Mouse (Mus musculus) limb, embryonic 11.5 days (tissue): ENCODE data around the gene Nphp3. TPM values are rescaled to one million over a fixed set of nuclear protein-coding genes. Genes with fewer than 3 reads are reported as not detected.

Source experiments
- ATAC-seq: fragments of 200-750 bp; cut with Nextera tagmentation; 2 replicates; pipeline ENCODE4 v1.8.0; 2017; ENCODE audit warnings: low read depth; ENCODE audit not compliant: insufficient number of reproducible peaks, low FRiP score, low TSS enrichment
- DNase-seq: peaks from one replicate; pipeline ENCODE4 v3.0.0-alpha.2; 2015; ENCODE audit warnings: low spot score
- H3K27ac ChIP-seq: fragments of 300-500 bp; sonication (generic); replicated peaks from 2 replicates; pipeline ENCODE4 v1.5.1; 2014; ENCODE audit warnings: low read depth, mild to moderate bottlenecking, low read length
- H3K27me3 ChIP-seq: fragments of 300-500 bp; sonication (generic); 2 replicates; pipeline ENCODE4 v1.6.1; 2014; ENCODE audit warnings: mild to moderate bottlenecking, low read length, mixed read lengths; ENCODE audit not compliant: control insufficient read depth, insufficient read depth
- H3K36me3 ChIP-seq: fragments of 300-500 bp; sonication (generic); 2 replicates; pipeline ENCODE4 v1.6.1; 2014; ENCODE audit warnings: mild to moderate bottlenecking, low read length, moderate library complexity, mixed read lengths; ENCODE audit not compliant: control insufficient read depth, insufficient read depth
- H3K4me1 ChIP-seq: fragments of 300-500 bp; sonication (generic); 2 replicates; pipeline ENCODE4 v1.6.1; 2014; ENCODE audit warnings: low read length, mixed read lengths; ENCODE audit not compliant: control insufficient read depth, insufficient read depth
- H3K4me2 ChIP-seq: fragments of 300-500 bp; sonication (generic); 2 replicates; pipeline ENCODE4 v1.6.1; 2014; ENCODE audit warnings: low read depth, mild to moderate bottlenecking, moderate library complexity; ENCODE audit not compliant: severe bottlenecking
- H3K4me3 ChIP-seq: fragments of 300-500 bp; sonication (generic); 2 replicates; pipeline ENCODE4 v1.5.1; 2014; ENCODE audit warnings: low read depth, low read length
- H3K9ac ChIP-seq: fragments of 300-500 bp; sonication (generic); 2 replicates; pipeline ENCODE4 v1.6.1; 2014; ENCODE audit warnings: mild to moderate bottlenecking, low read length
- H3K9me3 ChIP-seq: fragments of 300-500 bp; sonication (generic); 2 replicates; pipeline ENCODE4 v1.6.1; 2016; ENCODE audit warnings: low read length; ENCODE audit not compliant: control insufficient read depth
- WGBS: fragments of 180-500 bp; shearing (Covaris S2); extraction: QIAGEN DNeasy Blood & Tissue Kit; methylation state at CpG from one replicate; pipeline ENCODE4 v1.1.7; 2014; 5-methylcytosine and 5-hydroxymethylcytosine counted together
- polyA plus RNA-seq: library from polyadenylated mRNA; unstranded; fragments of >200 nt; fragmentation: Nextera tagmentation; extraction: Ambion mirVana; gene quantifications from 2 replicates; pipeline ENCODE4 v1.2.1, GENCODE M21; 2014

The Nphp3 gene
- polyA plus RNA-seq, result 5.5 and 6.1 TPM in 2 replicates

DNA sequence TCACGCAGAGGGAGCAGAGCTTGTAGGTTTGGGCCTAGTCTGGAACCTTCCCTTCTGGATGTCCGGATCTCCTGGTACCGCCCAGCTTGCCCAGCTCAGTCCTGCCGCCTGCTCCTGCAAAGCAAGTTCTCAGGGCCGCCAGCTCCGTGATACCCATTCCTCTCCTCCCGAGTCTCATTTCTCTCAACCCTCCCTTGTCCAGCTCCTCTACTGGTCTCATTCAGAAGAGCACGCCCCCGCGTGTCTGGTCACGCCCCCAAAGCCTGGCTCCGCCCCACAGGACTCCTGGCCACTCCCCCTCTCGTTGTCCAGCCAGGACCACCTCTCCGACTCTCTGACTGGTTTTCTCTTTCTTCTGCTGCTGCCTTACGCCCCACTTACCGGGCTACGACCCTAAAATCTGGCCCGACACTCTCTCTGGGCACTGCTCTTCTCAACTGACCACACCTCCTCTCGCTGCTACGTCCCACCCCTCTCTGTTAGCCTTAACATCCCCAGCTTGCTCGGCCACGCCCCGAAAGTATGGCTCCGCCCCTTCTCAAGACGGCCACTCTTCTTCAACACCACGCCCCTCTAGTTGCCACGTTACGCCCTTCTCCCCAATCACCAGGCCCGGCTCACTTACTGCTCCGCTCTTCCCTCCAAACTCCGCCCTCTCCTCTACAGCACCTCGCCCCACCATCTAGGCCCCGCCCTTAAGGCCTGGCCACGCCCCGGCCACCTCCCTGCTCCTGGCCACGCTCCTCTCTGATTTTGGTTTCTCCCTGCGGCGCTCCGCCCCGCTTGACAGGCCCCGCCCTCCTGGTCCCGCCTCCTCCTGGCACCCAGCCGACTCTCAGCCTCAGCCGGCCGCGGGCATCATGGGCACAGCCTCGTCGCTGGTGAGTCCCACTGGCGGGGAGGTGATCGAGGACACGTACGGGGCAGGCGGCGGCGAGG, at the start of gene Nphp3:
TSS of gene Nphp3 (plus strand) at position 624 of the 939 bp plus-strand sequence.
- DNase-seq, result peak; percentile 99
- H3K4me2 ChIP-seq, result peak within 1 kb of the TSS; percentile 56

DNA sequence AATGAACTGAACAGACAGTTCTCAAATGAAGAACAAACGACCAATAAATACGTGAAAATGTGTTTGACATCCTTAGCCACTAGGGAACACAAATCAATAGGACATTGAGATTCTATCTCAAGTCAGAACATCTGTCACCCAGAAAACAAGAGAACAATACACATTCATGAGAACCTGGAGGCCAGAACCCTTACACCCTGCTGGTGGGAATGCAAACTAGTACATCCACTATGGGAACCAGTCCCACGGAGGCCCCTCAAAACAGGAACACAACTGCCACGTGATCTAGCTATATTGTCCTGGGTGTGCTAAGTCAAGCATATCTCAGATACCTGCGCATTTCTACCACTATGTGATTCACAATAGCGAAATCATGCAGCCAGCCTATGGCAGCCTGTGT, 43.6 kb upstream of the Nphp3 start:
- DNase-seq, result no peak
- H3K4me1 ChIP-seq, result no peaks in the 10 kb centered on the region
- no peak overlapping the region for H3K4me3 ChIP-seq
- no peak overlapping the region for H3K27ac ChIP-seq
- no peaks in the 10 kb centered on the region for H3K36me3 ChIP-seq
- H3K27me3 ChIP-seq, result no peaks in the 10 kb centered on the region
- H3K4me2 ChIP-seq, result no peak overlapping the region
- H3K9ac ChIP-seq, result no peak overlapping the region
- ATAC-seq, result no peak
- WGBS, result 87% methylated on average over 6 of the region's 6 CpGs
- no peaks in the 10 kb centered on the region for H3K9me3 ChIP-seq

More for the DNA sequence above, at the start of gene Nphp3:
- H3K27ac ChIP-seq, result no peak within 1 kb of the TSS; the same call in 1 of the 2 replicates
- no peaks in the 10 kb centered on the region for H3K36me3 ChIP-seq
- peak within 1 kb of the TSS; percentile 65 for H3K9ac ChIP-seq
- ATAC-seq, result peak; percentile 99
- under 1% methylated on average over 55 of the region's 55 CpGs for WGBS
- no peaks in the 10 kb centered on the region for H3K27me3 ChIP-seq
- 0 out of 2 replicates have a peak, but pooled peaks cover 4% of the 10 kb centered on the region for H3K4me1 ChIP-seq
- peak within 1 kb of the TSS; percentile 65 for H3K4me3 ChIP-seq
- no peaks in the 10 kb centered on the region for H3K9me3 ChIP-seq

DNA sequence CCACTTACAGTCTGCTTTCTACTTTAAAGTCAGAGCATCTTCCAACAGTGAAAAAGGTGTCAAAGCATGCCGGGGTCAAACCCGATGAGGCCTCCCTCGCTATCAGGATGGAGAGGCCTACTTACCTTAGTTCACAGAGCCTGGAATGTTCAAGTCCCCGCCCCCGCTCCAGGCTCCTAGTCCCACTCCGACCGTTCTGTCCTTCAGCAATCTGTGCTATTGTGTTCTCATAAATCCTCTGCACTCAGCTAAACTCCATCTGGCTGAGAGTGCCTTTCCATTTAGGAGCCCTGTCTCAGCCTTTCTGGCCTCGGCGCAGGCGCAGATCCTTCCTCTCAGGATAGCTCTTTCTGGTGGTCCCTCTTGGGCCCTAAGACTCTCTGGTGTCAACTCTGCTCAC, 42.4 kb upstream of the Nphp3 start:
- no peak for ATAC-seq
- H3K36me3 ChIP-seq, result no peaks in the 10 kb centered on the region
- H3K4me3 ChIP-seq, result no peak overlapping the region
- H3K9me3 ChIP-seq, result no peaks in the 10 kb centered on the region
- H3K4me2 ChIP-seq, result no peak overlapping the region
- no peak overlapping the region for H3K27ac ChIP-seq
- no peak for DNase-seq
- no peaks in the 10 kb centered on the region for H3K4me1 ChIP-seq
- H3K9ac ChIP-seq, result no peak overlapping the region
- H3K27me3 ChIP-seq, result no peaks in the 10 kb centered on the region
- 88% methylated on average over 10 of the region's 10 CpGs for WGBS

DNA sequence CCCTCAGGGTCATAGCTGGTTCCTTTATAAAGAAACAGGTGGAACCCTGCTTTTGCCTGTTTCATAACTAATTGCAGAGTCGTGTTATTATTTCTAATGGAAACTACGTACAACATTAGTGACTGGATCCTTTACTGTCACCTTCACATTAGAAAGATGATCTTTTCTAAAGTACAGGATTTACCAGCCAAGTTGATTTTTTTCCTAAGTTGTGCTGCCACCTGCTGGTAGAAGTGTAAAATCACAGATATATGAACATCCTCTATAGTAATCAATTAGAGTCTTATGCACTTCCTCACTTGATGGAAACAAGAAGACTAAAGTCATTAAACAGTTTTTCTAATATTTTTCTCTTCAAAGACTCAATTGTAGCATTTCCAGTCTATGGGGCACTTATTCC, 5.8 kb upstream of the Nphp3 start:
- no peaks in the 10 kb centered on the region for H3K36me3 ChIP-seq
- no peak overlapping the region for H3K27ac ChIP-seq
- H3K27me3 ChIP-seq, result no peaks in the 10 kb centered on the region
- no peak overlapping the region for H3K4me3 ChIP-seq
- DNase-seq, result peak; percentile 63
- no peaks in the 10 kb centered on the region for H3K9me3 ChIP-seq
- no peak overlapping the region for H3K9ac ChIP-seq
- WGBS, result 7% methylated on average over 2 of the region's 2 CpGs
- H3K4me2 ChIP-seq, result no peak overlapping the region
- no peak for ATAC-seq
- H3K4me1 ChIP-seq, result 0 out of 2 replicates have a peak, but pooled peaks cover 4% of the 10 kb centered on the region

DNA sequence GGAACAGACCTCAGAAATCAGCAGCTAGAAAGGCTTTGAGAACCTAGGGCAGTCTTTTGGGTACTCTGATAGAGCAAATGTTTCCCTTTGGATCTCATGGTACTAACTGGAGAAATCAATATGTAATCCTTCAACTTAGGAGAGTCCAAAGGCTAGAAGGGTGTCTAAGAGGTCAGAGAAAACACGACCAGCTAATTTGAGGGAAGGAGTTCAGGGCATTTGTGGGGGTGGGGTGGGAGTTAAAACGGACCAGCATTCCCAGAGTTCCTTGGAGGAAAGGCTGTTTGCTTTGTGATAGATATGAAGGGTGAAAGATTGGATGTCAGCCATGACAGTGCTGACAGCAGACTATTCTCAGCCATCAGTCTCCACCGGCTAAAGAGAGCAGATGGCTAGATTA, 1.7 kb upstream of the Nphp3 start:
- H3K4me1 ChIP-seq, result 0 out of 2 replicates have a peak, but pooled peaks cover 4% of the 10 kb centered on the region
- H3K27ac ChIP-seq, result no peak overlapping the region
- whole genome bisulfite sequencing, result 62% methylated on average over 3 of the region's 3 CpGs
- ATAC-seq, result no peak
- no peak for DNase-seq
- H3K9me3 ChIP-seq, result no peaks in the 10 kb centered on the region
- no peak overlapping the region for H3K4me2 ChIP-seq
- no peaks in the 10 kb centered on the region for H3K27me3 ChIP-seq
- H3K9ac ChIP-seq, result no peak overlapping the region
- no peak overlapping the region for H3K4me3 ChIP-seq
- no peaks in the 10 kb centered on the region for H3K36me3 ChIP-seq

DNA sequence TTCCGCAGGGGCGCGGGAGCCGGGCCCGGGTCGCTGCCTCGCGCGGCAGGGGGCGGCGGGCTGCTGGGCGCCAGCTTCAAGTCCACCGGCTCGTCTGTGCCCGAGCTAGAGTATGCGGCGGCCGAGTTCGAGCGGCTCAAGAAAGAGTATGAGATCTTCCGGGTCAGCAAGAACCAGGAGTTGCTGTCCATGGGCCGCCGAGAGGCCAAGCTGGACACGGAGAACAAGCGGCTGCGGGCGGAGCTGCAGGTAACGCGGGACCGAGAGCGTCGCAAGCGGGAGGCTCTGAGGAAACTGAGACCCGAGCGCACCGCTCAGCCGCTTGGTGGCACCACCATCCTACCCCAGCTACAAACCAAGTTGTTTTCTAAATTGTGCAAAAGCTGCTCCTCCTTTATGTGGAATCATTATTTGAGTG, 578 bp downstream of the Nphp3 start:
- 0 out of 2 replicates have a peak, but pooled peaks cover 4% of the 10 kb centered on the region for H3K4me1 ChIP-seq
- H3K27ac ChIP-seq, result no peak overlapping the region; the same call in 1 of the 2 replicates
- no peaks in the 10 kb centered on the region for H3K27me3 ChIP-seq
- peak overlapping the region; percentile 56 for H3K4me2 ChIP-seq
- H3K9me3 ChIP-seq, result no peaks in the 10 kb centered on the region
- peak; percentile 84 for DNase-seq
- peak overlapping the region; percentile 65 for H3K4me3 ChIP-seq
- no peaks in the 10 kb centered on the region for H3K36me3 ChIP-seq
- WGBS, result under 1% methylated on average over 37 of the region's 37 CpGs
- ATAC-seq, result peak; percentile 41
- H3K9ac ChIP-seq, result peak overlapping the region; percentile 65

DNA sequence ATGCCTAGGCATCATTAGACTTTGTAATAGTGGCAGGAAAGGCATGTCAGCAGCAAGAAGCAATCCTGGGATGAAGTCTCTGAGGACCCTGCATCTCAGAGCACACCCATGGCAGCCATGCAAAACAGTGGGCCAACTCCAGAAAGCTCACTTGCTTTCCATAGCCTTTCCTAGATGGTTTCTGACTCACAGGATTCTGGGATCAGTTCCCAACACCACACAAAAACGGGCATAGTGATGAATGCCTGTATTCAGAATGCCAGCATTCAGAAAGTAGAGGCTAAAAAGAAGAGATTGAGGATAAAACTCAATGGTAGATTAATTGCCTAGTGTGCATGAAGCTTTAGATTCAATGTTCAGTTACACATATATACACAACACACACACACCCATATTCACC, 12.2 kb downstream of the Nphp3 start:
- 69% methylated on average over 1 of the region's 1 CpGs for WGBS
- Histone ChIP-seq H3K36me3 (no peaks in the 10 kb centered on the region), H3K9ac (no peak overlapping the region), H3K27me3 (no peaks in the 10 kb centered on the region), H3K9me3 (no peaks in the 10 kb centered on the region), H3K27ac (no peak overlapping the region), H3K4me3 (no peak overlapping the region), H3K4me2 (no peak overlapping the region), H3K4me1 (no peaks in the 10 kb centered on the region)
- DNase-seq (no peak), ATAC-seq (no peak)

DNA sequence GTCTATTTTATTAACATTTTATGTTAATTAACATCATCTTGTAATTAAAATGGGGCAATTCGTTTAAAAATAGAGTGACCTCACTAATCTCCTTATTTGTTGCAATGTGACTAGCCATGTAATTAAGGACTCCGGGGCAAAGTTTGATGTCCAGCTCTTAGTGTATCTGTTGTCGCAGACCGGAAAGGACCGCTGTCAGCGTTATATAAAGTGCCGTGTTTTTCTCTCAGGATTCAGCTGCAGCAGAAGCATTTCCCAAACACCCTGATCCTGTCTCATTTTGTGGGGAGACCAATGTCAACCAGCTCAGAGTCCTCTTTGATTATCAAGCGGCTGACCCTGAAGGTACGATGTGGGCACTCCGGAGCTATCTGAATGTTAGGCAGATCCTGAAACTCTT, 18.7 kb downstream of the Nphp3 start:
- no peak for ATAC-seq
- no peak for DNase-seq
- H3K4me1 ChIP-seq, result no peaks in the 10 kb centered on the region
- H3K36me3 ChIP-seq, result no peaks in the 10 kb centered on the region
- 93% methylated on average over 10 of the region's 10 CpGs for WGBS
- H3K9me3 ChIP-seq, result no peaks in the 10 kb centered on the region
- no peak overlapping the region for H3K27ac ChIP-seq
- no peak overlapping the region for H3K4me3 ChIP-seq
- no peak overlapping the region for H3K9ac ChIP-seq
- no peaks in the 10 kb centered on the region for H3K27me3 ChIP-seq
- H3K4me2 ChIP-seq, result no peak overlapping the region
